Mouse (Mus musculus): ENCODE results near the gene Itgb2.

DNA sequence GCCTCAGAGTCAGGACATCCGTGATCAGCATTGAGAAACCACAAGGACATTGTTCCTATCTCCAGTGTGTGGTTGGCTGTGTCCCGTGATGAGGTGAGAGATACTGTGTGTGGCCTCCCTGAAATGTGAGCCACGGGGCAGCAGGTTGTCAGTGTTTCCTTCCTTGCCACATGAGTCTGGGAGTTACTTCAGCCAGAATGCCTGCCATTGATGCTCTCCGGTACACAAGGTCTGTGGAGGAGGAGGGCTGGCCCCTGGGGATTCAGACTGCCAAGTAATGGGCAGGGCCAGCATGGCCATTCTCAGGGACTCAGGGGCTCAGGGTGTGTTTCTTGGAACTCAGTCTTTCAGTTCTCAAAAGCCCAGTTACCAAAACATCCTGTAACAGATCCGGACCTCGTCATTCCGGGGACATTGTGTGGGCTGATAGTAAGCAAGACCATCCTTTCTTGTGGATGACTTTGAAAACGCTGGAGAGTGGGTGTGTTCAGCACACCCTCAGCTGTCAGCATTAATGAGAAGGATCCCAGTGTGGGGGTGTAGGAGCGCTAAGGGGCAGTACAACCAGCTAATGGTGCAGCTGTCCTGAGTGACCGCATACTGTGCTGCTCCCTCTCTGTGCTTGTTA lies 53.9 kb downstream of the Itgb2 start:
- TF ChIP-seq POLR2A (IDR thresholded peaks at IDR 0.05; ENCODE audit: insufficient read depth, low read depth, low read length): peak; percentile 46; the same call in 1 of the 2 replicates
- TF ChIP-seq CTCF (IDR thresholded peaks at IDR 0.05): no peak
- TF ChIP-seq EP300 (IDR thresholded peaks at IDR 0.05; ENCODE audit: insufficient read depth, low read depth, low read length): peak; percentile 64

All from heart, adult 2 months (tissue).